Mouse (Mus musculus): ENCODE results near the gene Rhoq.

DNA sequence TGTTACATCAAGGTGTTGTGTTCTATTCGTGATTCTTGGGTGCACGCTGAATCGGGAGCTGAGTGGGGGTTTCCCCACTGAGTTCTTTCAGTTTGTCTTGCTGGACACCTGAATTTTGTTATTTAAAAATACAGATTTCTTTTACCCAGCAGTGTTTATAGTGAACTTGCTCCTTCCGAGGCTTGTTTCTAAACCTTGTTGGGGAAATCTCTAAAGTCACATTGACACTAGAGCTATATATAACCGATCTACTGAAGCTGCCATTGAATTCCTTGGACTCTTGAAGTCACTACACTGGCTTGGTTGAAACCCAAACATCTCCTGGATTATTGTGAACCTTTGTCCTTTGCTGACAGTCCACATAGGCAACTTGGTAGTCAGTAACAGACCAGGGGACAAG lies 5.6 kb upstream of the Rhoq start:
- TF ChIP-seq POLR2A (IDR thresholded peaks at IDR 0.05; ENCODE audit: borderline replicate concordance, control insufficient read depth, low read depth, low read length) (no peak), CTCF (IDR thresholded peaks at IDR 0.05; ENCODE audit: control insufficient read depth, insufficient read depth, low read length) (no peak)
